Mouse (Mus musculus): ENCODE measurements around the gene Cul4a. TPM values are rescaled to one million over a fixed set of nuclear protein-coding genes. Genes with fewer than 3 reads are reported as not detected.
"Not testable (repeated sequence)": the region's sequence is repeated elsewhere in the genome, so short reads cannot be mapped to it uniquely, and the experiment has no call there.

Gene Cul4a
- polyA plus RNA-seq, 1 experiment from 2014 or later = 107 TPM

- no peak overlapping the region for H3K27ac ChIP-seq
- DNase-seq (ENCODE audit: low spot score) = no peak
- no peaks in the 10 kb centered on the region for H3K27me3 ChIP-seq (ENCODE audit: insufficient read depth, poor library complexity, severe bottlenecking)
- H3K9me3 ChIP-seq = no peaks in the 10 kb centered on the region
- peaks cover 50% of the 10 kb centered on the region for H3K4me1 ChIP-seq
- no peak overlapping the region for H3K4me3 ChIP-seq
- H3K36me3 ChIP-seq = peaks cover 23% of the 10 kb centered on the region
- 86% methylated on average over 1 of the region's 1 CpGs for WGBS
These were observed 4.1 kb downstream of the Cul4a start for GRCm38 (mm10) chr8:13109416-13109960.

- Histone ChIP-seq H3K9me3 (no peaks in the 10 kb centered on the region), H3K27me3 (ENCODE audit: insufficient read depth, poor library complexity, severe bottlenecking) (no peaks in the 10 kb centered on the region), H3K4me1 (peaks cover 44% of the 10 kb centered on the region), H3K36me3 (peaks cover 32% of the 10 kb centered on the region), H3K27ac (no peak overlapping the region; the same call in 1 of the 2 replicates), H3K4me3 (no peak overlapping the region)
- 65% methylated on average over 11 of the region's 11 CpGs for WGBS
- no peak for DNase-seq (ENCODE audit: low spot score)
These were observed 6.5 kb downstream of the Cul4a start for GRCm38 (mm10) chr8:13111917-13112316.

- DNase-seq (ENCODE audit: low spot score) = no peak
- no peaks in the 10 kb centered on the region for H3K9me3 ChIP-seq
- peaks cover 32% of the 10 kb centered on the region for H3K4me1 ChIP-seq
- peaks cover 35% of the 10 kb centered on the region for H3K36me3 ChIP-seq
- WGBS = 90% methylated on average over 4 of the region's 4 CpGs
- H3K4me3 ChIP-seq = no peak overlapping the region
- H3K27ac ChIP-seq = no peak overlapping the region; the same call in 1 of the 2 replicates
- H3K27me3 ChIP-seq (ENCODE audit: insufficient read depth, poor library complexity, severe bottlenecking) = no peaks in the 10 kb centered on the region
These were observed 7.8 kb downstream of the Cul4a start for GRCm38 (mm10) chr8:13113232-13113631.

GRCm38 (mm10) chr8:13117096-13117495 is 11.7 kb downstream of the Cul4a start:
- no peaks in the 10 kb centered on the region for H3K27me3 ChIP-seq (ENCODE audit: insufficient read depth, poor library complexity, severe bottlenecking)
- no peak for DNase-seq (ENCODE audit: low spot score)
- 91% methylated on average over 2 of the region's 2 CpGs for WGBS
- peaks cover 54% of the 10 kb centered on the region for H3K36me3 ChIP-seq
- no peaks in the 10 kb centered on the region for H3K9me3 ChIP-seq
- peaks cover 22% of the 10 kb centered on the region; the same call in 1 of the 2 replicates for H3K4me1 ChIP-seq
- no peak overlapping the region for H3K27ac ChIP-seq
- no peak overlapping the region for H3K4me3 ChIP-seq

GRCm38 (mm10) chr8:13118516-13118915 is 13.1 kb downstream of the Cul4a start:
- Histone ChIP-seq H3K4me3 (no peak overlapping the region), H3K4me1 (peaks cover 32% of the 10 kb centered on the region), H3K36me3 (peaks cover 61% of the 10 kb centered on the region), H3K9me3 (no peaks in the 10 kb centered on the region), H3K27ac (no peak overlapping the region), H3K27me3 (ENCODE audit: insufficient read depth, poor library complexity, severe bottlenecking) (no peaks in the 10 kb centered on the region)
- 77% methylated on average over 3 of the region's 3 CpGs for WGBS
- no peak for DNase-seq (ENCODE audit: low spot score)

- Histone ChIP-seq H3K27ac (peak overlapping the region; percentile 36; the same call in 1 of the 2 replicates), H3K4me3 (no peak overlapping the region), H3K4me1 (peaks cover 32% of the 10 kb centered on the region), H3K36me3 (peaks cover 70% of the 10 kb centered on the region), H3K9me3 (no peaks in the 10 kb centered on the region), H3K27me3 (ENCODE audit: insufficient read depth, poor library complexity, severe bottlenecking) (no peaks in the 10 kb centered on the region)
- peak; percentile 79 for DNase-seq (ENCODE audit: low spot score)
- WGBS = 62% methylated on average over 7 of the region's 7 CpGs
These were observed 15.7 kb downstream of the Cul4a start for GRCm38 (mm10) chr8:13120882-13121665.

- no peaks in the 10 kb centered on the region for H3K9me3 ChIP-seq
- peaks cover 81% of the 10 kb centered on the region for H3K36me3 ChIP-seq
- H3K27ac ChIP-seq = no peak overlapping the region
- WGBS = 70% methylated on average over 7 of the region's 7 CpGs
- H3K4me3 ChIP-seq = no peak overlapping the region
- no peaks in the 10 kb centered on the region for H3K27me3 ChIP-seq (ENCODE audit: insufficient read depth, poor library complexity, severe bottlenecking)
- H3K4me1 ChIP-seq = peaks cover 32% of the 10 kb centered on the region
- DNase-seq (ENCODE audit: low spot score) = no peak
These were observed 17.5 kb downstream of the Cul4a start for GRCm38 (mm10) chr8:13122887-13123421.

- WGBS = 88% methylated on average over 8 of the region's 8 CpGs
- Histone ChIP-seq H3K9me3 (no peaks in the 10 kb centered on the region), H3K36me3 (peaks cover 81% of the 10 kb centered on the region), H3K27me3 (ENCODE audit: insufficient read depth, poor library complexity, severe bottlenecking) (no peaks in the 10 kb centered on the region), H3K4me1 (peaks cover 20% of the 10 kb centered on the region), H3K4me3 (no peak overlapping the region), H3K27ac (no peak overlapping the region)
- DNase-seq (ENCODE audit: low spot score) = no peak
These were observed 19.5 kb downstream of the Cul4a start for GRCm38 (mm10) chr8:13124897-13125296.

- H3K36me3 ChIP-seq = peaks cover 93% of the 10 kb centered on the region
- WGBS = 70% methylated on average over 9 of the region's 9 CpGs
- not testable (repeated sequence) for H3K9me3 ChIP-seq; H3K27ac ChIP-seq; H3K4me3 ChIP-seq; H3K27me3 ChIP-seq (ENCODE audit: insufficient read depth, poor library complexity, severe bottlenecking); H3K4me1 ChIP-seq; DNase-seq (ENCODE audit: low spot score)
These were observed 26.8 kb downstream of the Cul4a start for GRCm38 (mm10) chr8:13132220-13132619.

GRCm38 (mm10) chr8:13139641-13140182 is 34.3 kb downstream of the Cul4a start:
- WGBS = 90% methylated on average over 6 of the region's 6 CpGs
- H3K27ac ChIP-seq = no peak overlapping the region
- peaks cover 99% of the 10 kb centered on the region for H3K36me3 ChIP-seq
- no peaks in the 10 kb centered on the region for H3K4me1 ChIP-seq
- DNase-seq (ENCODE audit: low spot score) = no peak
- H3K4me3 ChIP-seq = no peak overlapping the region
- H3K9me3 ChIP-seq = no peaks in the 10 kb centered on the region
- H3K27me3 ChIP-seq (ENCODE audit: insufficient read depth, poor library complexity, severe bottlenecking) = no peaks in the 10 kb centered on the region

- Histone ChIP-seq H3K27me3 (ENCODE audit: insufficient read depth, poor library complexity, severe bottlenecking) (no peaks in the 10 kb centered on the region), H3K27ac (no peak overlapping the region), H3K36me3 (peaks cover 99% of the 10 kb centered on the region), H3K4me3 (no peak overlapping the region), H3K4me1 (no peaks in the 10 kb centered on the region), H3K9me3 (no peaks in the 10 kb centered on the region)
- 91% methylated on average over 5 of the region's 5 CpGs for WGBS
- no peak for DNase-seq (ENCODE audit: low spot score)
These were observed 36.3 kb downstream of the Cul4a start for GRCm38 (mm10) chr8:13141681-13142080.

- WGBS = 93% methylated on average over 2 of the region's 2 CpGs
- no peak overlapping the region for H3K27ac ChIP-seq
- H3K36me3 ChIP-seq = peaks cover 68% of the 10 kb centered on the region
- no peak overlapping the region for H3K4me3 ChIP-seq
- no peak for DNase-seq (ENCODE audit: low spot score)
- no peaks in the 10 kb centered on the region for H3K4me1 ChIP-seq
- H3K27me3 ChIP-seq (ENCODE audit: insufficient read depth, poor library complexity, severe bottlenecking) = no peaks in the 10 kb centered on the region
- no peaks in the 10 kb centered on the region for H3K9me3 ChIP-seq
These were observed 43.1 kb downstream of the Cul4a start for GRCm38 (mm10) chr8:13148476-13148875.

- Histone ChIP-seq H3K4me3 (no peak overlapping the region), H3K27ac (no peak overlapping the region), H3K36me3 (peaks cover 61% of the 10 kb centered on the region), H3K4me1 (no peaks in the 10 kb centered on the region), H3K9me3 (no peaks in the 10 kb centered on the region), H3K27me3 (ENCODE audit: insufficient read depth, poor library complexity, severe bottlenecking) (no peaks in the 10 kb centered on the region)
- DNase-seq (ENCODE audit: low spot score) = no peak
- WGBS = 97% methylated on average over 2 of the region's 2 CpGs
These were observed 43.9 kb downstream of the Cul4a start for GRCm38 (mm10) chr8:13149287-13149686.
